Mouse (Mus musculus): Measurements from ENCODE around the gene Fgf9.

DNA sequence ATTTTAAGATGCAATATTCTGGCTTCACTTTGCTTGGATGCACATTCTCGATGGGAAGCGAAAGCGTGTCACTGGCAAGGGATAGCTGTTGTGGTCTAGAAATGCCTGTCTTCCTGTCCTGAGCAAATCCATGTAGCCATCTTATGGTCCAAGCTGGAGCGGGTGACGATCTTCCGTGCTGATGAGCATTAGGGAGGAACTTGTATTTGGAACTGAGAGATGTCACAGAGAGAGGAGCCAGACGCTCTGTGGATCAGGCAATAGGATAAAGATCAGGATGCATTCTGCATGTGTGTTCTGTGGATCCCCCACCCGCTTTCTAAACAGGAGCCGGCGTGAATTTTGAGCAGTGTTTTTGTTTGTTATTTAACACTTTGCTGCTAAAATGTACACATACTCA is 41.2 kb downstream of the Fgf9 start:
- TF ChIP-seq POLR2A (IDR thresholded peaks at IDR 0.05; ENCODE audit: insufficient read depth, low read depth, low read length), result no peak
- no peak for TF ChIP-seq CTCF (IDR thresholded peaks at IDR 0.05)
